ENCODE assay signal across 16 mouse cellular contexts in the genomic region with DNA sequence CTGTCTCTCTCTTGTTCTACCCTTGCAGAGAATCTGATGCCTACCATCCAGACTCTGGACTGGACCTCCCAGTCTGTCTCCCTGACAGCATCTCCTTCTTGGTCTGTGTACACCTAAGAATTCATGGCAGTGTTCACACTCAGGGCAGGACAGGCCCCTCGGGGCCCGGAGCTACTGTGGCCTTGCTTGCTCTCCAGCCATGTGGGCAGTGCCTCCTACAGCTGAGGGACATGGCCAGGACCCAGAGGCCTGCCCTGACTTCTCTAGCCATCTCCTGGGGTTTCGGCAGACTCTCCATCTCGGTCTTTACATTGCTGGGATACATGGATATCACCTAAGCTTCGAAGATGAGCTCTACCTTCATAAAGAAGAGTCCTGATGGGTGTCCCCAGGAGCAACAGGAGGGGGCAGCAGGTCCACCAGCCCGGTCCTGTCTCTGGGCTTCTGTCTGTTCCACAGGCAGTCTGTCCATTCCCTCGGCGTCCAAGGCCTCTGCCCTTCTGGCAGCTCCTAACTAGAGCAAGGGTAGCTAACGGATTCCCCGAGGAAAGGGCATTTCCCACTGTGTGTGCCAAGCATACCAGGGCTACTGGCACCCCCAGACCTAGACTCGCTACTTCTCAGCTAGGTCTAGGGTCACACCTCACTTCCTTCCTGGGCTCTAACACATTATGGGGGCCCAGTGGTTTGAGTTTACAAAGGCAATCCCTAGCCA. TPM values are rescaled to one million over a fixed set of nuclear protein-coding genes. Genes with fewer than 3 reads are reported as not detected.
DNase-seq lines count a peak whose midpoint lies in the region; ATAC-seq and TF ChIP-seq lines count a peak whose summit lies in the region.
"Had no signal": no experiment of that assay in that cellular context is flagged by ENCODE, and none has a peak within 500 bp of the region (broad histone marks: within the 10 kb centered on the region; RNA-seq: fewer than 3 reads in every experiment).

No protein-coding gene starts in this region.

- no peak overlapping the region for H3K4me3 ChIP-seq in heart, embryonic 10.5 days
- H3K4me3 ChIP-seq in kidney, postnatal 0 days (replicated peaks; ENCODE audit: low read depth, low read length), result no peak overlapping the region
- H3K4me3 ChIP-seq in kidney, embryonic 16.5 days (ENCODE audit: low read length), result no peak overlapping the region
- H3K4me3 ChIP-seq in embryonic facial prominence, embryonic 11.5 days (ENCODE audit: low read depth, low read length), result no peak overlapping the region
- H3K4me3 ChIP-seq in limb, embryonic 14.5 days (replicated peaks; ENCODE audit: low read length), result no peak overlapping the region
- no peak overlapping the region for H3K4me3 ChIP-seq in intestine, embryonic 15.5 days (replicated peaks)
- H3K4me3 ChIP-seq: hindbrain, embryonic 15.5 days; megakaryocyte, embryonic 14.5 days; neural tube, embryonic 12.5 days had no signal

- H3K36me3 ChIP-seq in heart, embryonic 10.5 days, result peaks cover 44% of the 10 kb centered on the region
- H3K36me3 ChIP-seq in kidney, postnatal 0 days (ENCODE audit: insufficient read depth, low read length), result no peaks in the 10 kb centered on the region
- H3K36me3 ChIP-seq in kidney, embryonic 16.5 days (ENCODE audit: insufficient read depth, low read length), result 0 out of 2 replicates have a peak, but pooled peaks cover 8% of the 10 kb centered on the region
- no peaks in the 10 kb centered on the region; the same call in 1 of the 2 replicates for H3K36me3 ChIP-seq in embryonic facial prominence, embryonic 11.5 days (replicated peaks; ENCODE audit: control insufficient read depth, insufficient read depth, low read depth, low read length)
- H3K36me3 ChIP-seq in limb, embryonic 14.5 days (ENCODE audit: control insufficient read depth, insufficient read depth, low read length), result 0 out of 2 replicates have a peak, but pooled peaks cover 8% of the 10 kb centered on the region
- no peaks in the 10 kb centered on the region for H3K36me3 ChIP-seq in intestine, embryonic 15.5 days
- H3K36me3 ChIP-seq: hindbrain, embryonic 15.5 days; neural tube, embryonic 12.5 days had no signal

- no peak for TF ChIP-seq POLR2A in limb, embryonic 14.5 days (IDR thresholded peaks at IDR 0.05; ENCODE audit: borderline replicate concordance, extremely low read depth, insufficient read depth, insufficient read length)

- DNase-seq in heart, embryonic 10.5 days (ENCODE audit: low spot score), result no peak
- DNase-seq in heart, postnatal 25 days (ENCODE audit: low spot score), result no peak
- no peak for DNase-seq in kidney, postnatal 0 days (ENCODE audit: low spot score)
- DNase-seq in embryonic facial prominence, embryonic 11.5 days (ENCODE audit: low spot score), result no peak
- no peak for DNase-seq in limb, embryonic 14.5 days (ENCODE audit: low spot score)
- DNase-seq: adrenal gland, postnatal 25 days; cerebellum, adult 9-10 months; kidney, adult 11 months; kidney, postnatal 4 days; layer of hippocampus, postnatal 36 days; right cerebral cortex, postnatal 14 days had no signal

- ATAC-seq in kidney, postnatal 0 days (replicated peaks; ENCODE audit: low FRiP score, low read depth), result no peak
- no peak for ATAC-seq in kidney, embryonic 16.5 days (ENCODE audit: low FRiP score, low TSS enrichment)
- no peak for ATAC-seq in embryonic facial prominence, embryonic 11.5 days (replicated peaks; ENCODE audit: insufficient number of reproducible peaks, low FRiP score, low TSS enrichment, low read depth)
- no peak for ATAC-seq in limb, embryonic 14.5 days (ENCODE audit: low FRiP score, low read depth)
- ATAC-seq in intestine, embryonic 15.5 days, result no peak

- WGBS in heart, embryonic 10.5 days, result 86% methylated on average over 11 of the region's 11 CpGs
- 88% methylated on average over 11 of the region's 11 CpGs for WGBS in kidney, postnatal 0 days
- 92% methylated on average over 11 of the region's 11 CpGs for WGBS in kidney, embryonic 16.5 days
- WGBS in embryonic facial prominence, embryonic 11.5 days, result 94% methylated on average over 11 of the region's 11 CpGs
- WGBS in limb, embryonic 14.5 days, result 89% methylated on average over 11 of the region's 11 CpGs
- WGBS in intestine, embryonic 15.5 days, result 91% methylated on average over 11 of the region's 11 CpGs

- H3K9me3 ChIP-seq in heart, embryonic 10.5 days, result no peaks in the 10 kb centered on the region
- H3K9me3 ChIP-seq in kidney, postnatal 0 days (replicated peaks; ENCODE audit: low read length), result no peaks in the 10 kb centered on the region
- H3K9me3 ChIP-seq in kidney, embryonic 16.5 days (ENCODE audit: low read length), result no peaks in the 10 kb centered on the region
- H3K9me3 ChIP-seq in embryonic facial prominence, embryonic 11.5 days (replicated peaks; ENCODE audit: control insufficient read depth, low read length), result no peaks in the 10 kb centered on the region
- no peaks in the 10 kb centered on the region for H3K9me3 ChIP-seq in limb, embryonic 14.5 days (ENCODE audit: control insufficient read depth, low read length)
- H3K9me3 ChIP-seq in intestine, embryonic 15.5 days, result no peaks in the 10 kb centered on the region
- H3K9me3 ChIP-seq: hindbrain, embryonic 15.5 days; megakaryocyte, embryonic 14.5 days; neural tube, embryonic 12.5 days had no signal

- intact Hi-C loops in heart, postnatal 25 days (cut with DNase I), result no loop called here

- no peak overlapping the region for H3K4me2 ChIP-seq in kidney, postnatal 0 days (ENCODE audit: low read length)
- no peak overlapping the region for H3K4me2 ChIP-seq in kidney, embryonic 16.5 days (replicated peaks; ENCODE audit: low read depth, low read length)
- no peak overlapping the region for H3K4me2 ChIP-seq in embryonic facial prominence, embryonic 11.5 days (ENCODE audit: low read depth, low read length)
- no peak overlapping the region for H3K4me2 ChIP-seq in limb, embryonic 14.5 days (replicated peaks; ENCODE audit: low read depth, low read length, severe bottlenecking)
- no peak overlapping the region for H3K4me2 ChIP-seq in intestine, embryonic 15.5 days (replicated peaks)
- H3K4me2 ChIP-seq: hindbrain, embryonic 15.5 days; neural tube, embryonic 12.5 days had no signal

- peak overlapping the region; percentile 69; the same call in 1 of the 2 replicates for H3K27ac ChIP-seq in heart, embryonic 10.5 days
- H3K27ac ChIP-seq in kidney, postnatal 0 days, result 0 out of 2 replicates have a peak overlapping the region, but pooled peaks have one; percentile 42
- no peak overlapping the region for H3K27ac ChIP-seq in kidney, embryonic 16.5 days (ENCODE audit: low read length)
- peak overlapping the region; percentile 36; the same call in 1 of the 2 replicates for H3K27ac ChIP-seq in embryonic facial prominence, embryonic 11.5 days (replicated peaks; ENCODE audit: low read depth, low read length)
- H3K27ac ChIP-seq in limb, embryonic 14.5 days (replicated peaks; ENCODE audit: low read depth, low read length), result peak overlapping the region; percentile 89; the same call in 1 of the 2 replicates
- no peak overlapping the region for H3K27ac ChIP-seq in intestine, embryonic 15.5 days
- H3K27ac ChIP-seq: neural tube, embryonic 12.5 days had no signal

- H3K27me3 ChIP-seq in heart, embryonic 10.5 days (ENCODE audit: insufficient read depth, poor library complexity, severe bottlenecking), result no peaks in the 10 kb centered on the region
- H3K27me3 ChIP-seq in kidney, postnatal 0 days (ENCODE audit: insufficient read depth, low read length), result no peaks in the 10 kb centered on the region
- no peaks in the 10 kb centered on the region for H3K27me3 ChIP-seq in kidney, embryonic 16.5 days (ENCODE audit: insufficient read depth, low read length)
- no peaks in the 10 kb centered on the region for H3K27me3 ChIP-seq in embryonic facial prominence, embryonic 11.5 days (ENCODE audit: control insufficient read depth, insufficient read depth, low read length)
- no peaks in the 10 kb centered on the region for H3K27me3 ChIP-seq in limb, embryonic 14.5 days (ENCODE audit: control insufficient read depth, insufficient read depth, low read length)
- no peaks in the 10 kb centered on the region for H3K27me3 ChIP-seq in intestine, embryonic 15.5 days (replicated peaks)
- H3K27me3 ChIP-seq: hindbrain, embryonic 15.5 days; neural tube, embryonic 12.5 days had no signal

- TF ChIP-seq CTCF in kidney, postnatal 0 days (IDR thresholded peaks at IDR 0.05; ENCODE audit: low read depth), result no peak

- no peak overlapping the region for H3K9ac ChIP-seq in kidney, postnatal 0 days (ENCODE audit: low read depth, low read length)
- H3K9ac ChIP-seq in kidney, embryonic 16.5 days (replicated peaks; ENCODE audit: low read length), result no peak overlapping the region
- no peak overlapping the region for H3K9ac ChIP-seq in embryonic facial prominence, embryonic 11.5 days (replicated peaks; ENCODE audit: low read length)
- H3K9ac ChIP-seq in limb, embryonic 14.5 days (ENCODE audit: low read depth, low read length, severe bottlenecking), result no peak overlapping the region
- H3K9ac ChIP-seq in intestine, embryonic 15.5 days, result no peak overlapping the region
- H3K9ac ChIP-seq: hindbrain, embryonic 15.5 days; neural tube, embryonic 12.5 days had no signal

- peaks cover 96% of the 10 kb centered on the region for H3K4me1 ChIP-seq in heart, embryonic 10.5 days
- peaks cover 81% of the 10 kb centered on the region for H3K4me1 ChIP-seq in kidney, postnatal 0 days (replicated peaks; ENCODE audit: insufficient read depth, low read length)
- H3K4me1 ChIP-seq in kidney, embryonic 16.5 days (ENCODE audit: insufficient read depth, low read length), result peaks cover 81% of the 10 kb centered on the region
- H3K4me1 ChIP-seq in embryonic facial prominence, embryonic 11.5 days (ENCODE audit: control insufficient read depth, insufficient read depth, low read length), result peaks cover 16% of the 10 kb centered on the region
- peaks cover 88% of the 10 kb centered on the region for H3K4me1 ChIP-seq in limb, embryonic 14.5 days (ENCODE audit: control insufficient read depth, insufficient read depth, low read length)
- peaks cover 76% of the 10 kb centered on the region for H3K4me1 ChIP-seq in intestine, embryonic 15.5 days (replicated peaks)

RNA-seq across cellular contexts. Expression of gene Smad6, which starts 49.1 kb away (rescaled TPM):
- polyA plus RNA-seq in heart, embryonic 10.5 days (2016; fragmentation: Nextera tagmentation; extraction: Ambion mirVana), result 29.4 and 47.2 TPM in 2 replicates
- 10 to 100 TPM in 1 of 2 experiments, 1 to 10 TPM in 1; 9.8 to 13.6 TPM for total RNA-seq in heart, postnatal 25 days (2021)
- 7.2 and 10.6 TPM in 2 replicates for polyA plus RNA-seq in kidney, postnatal 0 days (2015; fragmentation: Nextera tagmentation; extraction: Ambion mirVana)
- 8.1 and 8.4 TPM in 2 replicates for polyA plus RNA-seq in kidney, embryonic 16.5 days (2015; fragmentation: Nextera tagmentation; extraction: Ambion mirVana)
- polyA plus RNA-seq in embryonic facial prominence, embryonic 11.5 days (2014; fragmentation: Nextera tagmentation; extraction: Ambion mirVana), result 9.3 and 9.8 TPM in 2 replicates
- 23.5 and 43.1 TPM in 2 replicates for polyA plus RNA-seq in limb, embryonic 14.5 days (2012; rRNA removed)
- polyA plus RNA-seq in limb, embryonic 14.5 days (2014; fragmentation: Nextera tagmentation; extraction: Ambion mirVana), result 12.0 and 14.7 TPM in 2 replicates
- polyA plus RNA-seq in intestine, embryonic 15.5 days (2015; fragmentation: Nextera tagmentation; extraction: Ambion mirVana), result 11.9 and 13.0 TPM in 2 replicates

Comparison
In these comparisons a context has a peak if more than half of its experiments do, and no peak if none do; other contexts are left out.
1. H3K27ac ChIP-seq: peak in heart, embryonic 10.5 days (single experiment), kidney, postnatal 0 days (single experiment), embryonic facial prominence, embryonic 11.5 days (single experiment) and limb, embryonic 14.5 days (single experiment); none in kidney, embryonic 16.5 days (single experiment) and intestine, embryonic 15.5 days (single experiment).